Comparison of ENCODE assay signal across 23 mouse cellular contexts in genomic region chr19:28660912-28661311, GRCm38 (mm10). TPM values are rescaled to one million over a fixed set of nuclear protein-coding genes. Genes with fewer than 3 reads are reported as not detected.
A peak's percentile ranks its signal among the peaks of the same experiment; 100 is the strongest.
DNase-seq lines count a peak whose midpoint lies in the region; ATAC-seq and TF ChIP-seq lines count a peak whose summit lies in the region.
"Had no signal": no experiment of that assay in that cellular context is flagged by ENCODE, and none has a peak within 500 bp of the region (broad histone marks: within the 10 kb centered on the region; RNA-seq: fewer than 3 reads in every experiment).

No protein-coding gene starts in this region.

- DNase-seq in kidney, adult 2 months = peak; percentile 79
- peak; percentile 71 for DNase-seq in kidney, postnatal 14 days
- no peak for DNase-seq in left cerebral cortex, adult 8-10 months (ENCODE audit: low spot score in 2 of 2)
- DNase-seq in left cerebral cortex, postnatal 4 days = no peak
- no peak for DNase-seq in ovary, postnatal 36 days (ENCODE audit: low spot score)
- no peak for DNase-seq in midbrain, embryonic 14.5 days
- DNase-seq: adrenal gland, adult 2 months; adrenal gland, postnatal 25 days; cerebellum, adult 8-10 months; cerebellum, postnatal 14 days; embryo, embryonic 11 days; gastrocnemius, postnatal 10 days; heart, adult 18-20 months; heart, postnatal 10 days; heart, postnatal 4 days had no signal

- intact Hi-C loops in left cerebral cortex, postnatal 4 days (cut with DNase I) = no loop called here

- H3K9me3 ChIP-seq in kidney, embryonic 15.5 days (replicated peaks) = no peaks in the 10 kb centered on the region
- H3K9me3 ChIP-seq in midbrain, embryonic 14.5 days (ENCODE audit: control insufficient read depth, low read length) = no peaks in the 10 kb centered on the region
- H3K9me3 ChIP-seq: embryonic facial prominence, embryonic 15.5 days; heart, embryonic 10.5 days; hindbrain, embryonic 13.5 days had no signal

- WGBS in kidney, adult 2 months = 37% methylated on average over 7 of the region's 7 CpGs
- 29% methylated on average over 7 of the region's 7 CpGs for WGBS in kidney, embryonic 15.5 days
- WGBS in midbrain, embryonic 14.5 days = 71% methylated on average over 7 of the region's 7 CpGs

- ATAC-seq in kidney, embryonic 15.5 days (replicated peaks; ENCODE audit: low FRiP score) = peak; percentile 91
- ATAC-seq in midbrain, embryonic 14.5 days (ENCODE audit: low FRiP score, low TSS enrichment) = no peak
- ATAC-seq: forebrain, embryonic 16.5 days; Patski had no signal

- TF ChIP-seq CTCF in kidney, adult 2 months (conservative IDR thresholded peaks at IDR 0.05; ENCODE audit: insufficient read depth, insufficient read length, low read depth, low read length) = no peak

- no peak overlapping the region for H3K9ac ChIP-seq in kidney, embryonic 15.5 days
- H3K9ac ChIP-seq in midbrain, embryonic 14.5 days (replicated peaks; ENCODE audit: low read length) = no peak overlapping the region
- H3K9ac ChIP-seq: embryonic facial prominence, embryonic 15.5 days; hindbrain, embryonic 13.5 days had no signal

- no peak overlapping the region for H3K4me3 ChIP-seq in kidney, adult 2 months (ENCODE audit: insufficient read depth, low read depth, low read length)
- no peak overlapping the region for H3K4me3 ChIP-seq in kidney, embryonic 15.5 days (replicated peaks)
- no peak overlapping the region for H3K4me3 ChIP-seq in midbrain, embryonic 14.5 days (replicated peaks; ENCODE audit: low read depth, low read length)
- H3K4me3 ChIP-seq: embryonic facial prominence, embryonic 15.5 days; erythroblast, embryonic 14.5 days; heart, embryonic 10.5 days; hindbrain, embryonic 13.5 days had no signal

- no peak overlapping the region for H3K27ac ChIP-seq in kidney, adult 2 months (ENCODE audit: insufficient read depth, low read depth, low read length)
- peak overlapping the region; percentile 49 for H3K27ac ChIP-seq in kidney, embryonic 15.5 days
- H3K27ac ChIP-seq in midbrain, embryonic 14.5 days (replicated peaks; ENCODE audit: low read depth, low read length) = no peak overlapping the region
- H3K27ac ChIP-seq: embryonic facial prominence, embryonic 15.5 days; heart, embryonic 10.5 days; hindbrain, embryonic 13.5 days had no signal

- H3K4me1 ChIP-seq in kidney, adult 2 months (ENCODE audit: control insufficient read depth, insufficient read depth, low read length) = peaks cover 35% of the 10 kb centered on the region
- H3K4me1 ChIP-seq in kidney, embryonic 15.5 days = peaks cover 58% of the 10 kb centered on the region
- H3K4me1 ChIP-seq in midbrain, embryonic 14.5 days (ENCODE audit: control insufficient read depth, insufficient read depth, low read length) = peaks cover 11% of the 10 kb centered on the region

- H3K27me3 ChIP-seq in kidney, adult 2 months (replicated peaks; ENCODE audit: control insufficient read depth, insufficient read depth, low read length) = no peaks in the 10 kb centered on the region
- H3K27me3 ChIP-seq in kidney, embryonic 15.5 days = no peaks in the 10 kb centered on the region
- H3K27me3 ChIP-seq in midbrain, embryonic 14.5 days (ENCODE audit: control insufficient read depth, insufficient read depth, low read length) = no peaks in the 10 kb centered on the region
- H3K27me3 ChIP-seq: CH12.LX; embryonic facial prominence, embryonic 15.5 days; Patski had no signal

- H3K4me2 ChIP-seq in kidney, embryonic 15.5 days = 0 out of 2 replicates have a peak overlapping the region, but pooled peaks have one; percentile 7
- no peak overlapping the region for H3K4me2 ChIP-seq in midbrain, embryonic 14.5 days (ENCODE audit: low read length)
- H3K4me2 ChIP-seq: embryonic facial prominence, embryonic 15.5 days; hindbrain, embryonic 13.5 days had no signal

- no peak for TF ChIP-seq POLR2A in kidney, adult 2 months (IDR thresholded peaks at IDR 0.05; ENCODE audit: low read depth, low read length)

- H3K36me3 ChIP-seq in kidney, adult 2 months (ENCODE audit: control insufficient read depth, insufficient read depth, low read length) = peaks cover 2% of the 10 kb centered on the region; the same call in 1 of the 2 replicates
- peaks cover 7% of the 10 kb centered on the region; the same call in 1 of the 2 replicates for H3K36me3 ChIP-seq in kidney, embryonic 15.5 days
- H3K36me3 ChIP-seq in midbrain, embryonic 14.5 days (ENCODE audit: control insufficient read depth, insufficient read depth, low read length) = no peaks in the 10 kb centered on the region
- H3K36me3 ChIP-seq: heart, embryonic 10.5 days; hindbrain, embryonic 13.5 days had no signal

RNA-seq across cellular contexts. Expression of gene Glis3, which starts 19.0 kb away (rescaled TPM):
- polyA plus RNA-seq in kidney, adult 2 months (2012; rRNA removed) = 23.7 and 28.7 TPM in 2 replicates
- polyA plus RNA-seq in kidney, embryonic 15.5 days (2015; fragmentation: Nextera tagmentation; extraction: Ambion mirVana) = 8.4 and 9.2 TPM in 2 replicates
- total RNA-seq in left cerebral cortex, adult 8-10 months (2022) = 1 to 10 TPM; 7.1 to 8.6 (median 7.2) TPM
- 10 to 100 TPM in 1 of 2 experiments, 1 to 10 TPM in 1; 6.6 to 10.8 TPM for total RNA-seq in left cerebral cortex, postnatal 4 days (2021)
- polyA plus RNA-seq in midbrain, embryonic 14.5 days (2014; fragmentation: Nextera tagmentation; extraction: Ambion mirVana) = 4.1 and 4.4 TPM in 2 replicates
- total RNA-seq: CH12.LX had no signal

Comparison
In these comparisons a context has a peak if more than half of its experiments do, and no peak if none do; other contexts are left out.
1. DNase-seq: peak in kidney, adult 2 months (single experiment) and kidney, postnatal 14 days (single experiment); none in left cerebral cortex, adult 8-10 months (0 of 2), left cerebral cortex, postnatal 4 days (single experiment), ovary, postnatal 36 days (single experiment) and midbrain, embryonic 14.5 days (single experiment).